Mouse (Mus musculus): ENCODE data around the gene Adsl. TPM values are rescaled to one million over a fixed set of nuclear protein-coding genes. Genes with fewer than 3 reads are reported as not detected.
A peak's percentile ranks its signal among the peaks of the same experiment; 100 is the strongest.

Adsl gene
- polyA plus RNA-seq, 1 experiment: 174 TPM

DNA sequence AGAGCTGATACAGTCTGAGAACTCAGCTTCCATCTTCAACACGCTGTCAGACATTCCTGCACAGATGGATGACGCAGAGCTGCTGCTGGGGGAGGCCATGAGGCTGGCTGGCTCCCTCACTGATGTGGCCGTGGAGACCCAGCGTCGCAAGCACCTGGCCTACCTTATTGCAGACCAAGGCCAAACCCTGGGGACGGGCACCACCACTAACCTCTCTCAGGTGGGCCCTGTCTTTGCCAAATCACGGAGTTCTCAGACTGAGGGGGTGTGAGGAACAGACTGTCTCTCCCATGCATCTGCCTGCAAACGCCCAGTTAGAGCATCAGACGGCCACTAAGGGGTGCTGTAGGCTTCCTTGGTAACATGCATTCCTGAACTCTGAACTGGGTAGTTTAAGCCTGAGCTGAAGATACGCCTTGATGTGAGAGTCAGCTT is 60.4 kb downstream of the Adsl start:
- Histone ChIP-seq H3K79me2 (ENCODE audit: control insufficient read depth, insufficient read depth) (no peaks in the 10 kb centered on the region), H3K4me3 (ENCODE audit: insufficient read depth, poor library complexity, severe bottlenecking) (no peak overlapping the region), H3K36me3 (ENCODE audit: control insufficient read depth, insufficient read depth) (peaks cover 57% of the 10 kb centered on the region), H3K79me3 (ENCODE audit: low read depth) (no peaks in the 10 kb centered on the region), H3K27me3 (ENCODE audit: control insufficient read depth, insufficient read depth, insufficient read length) (no peaks in the 10 kb centered on the region), H3ac (ENCODE audit: control insufficient read depth, insufficient read length, low read depth) (no peak overlapping the region)
- TF ChIP-seq CTCF (IDR thresholded peaks at IDR 0.05; ENCODE audit: control insufficient read depth, insufficient read depth, insufficient read length) (peak; percentile 33), MYOD1 (IDR thresholded peaks at IDR 0.05; ENCODE audit: control insufficient read depth, insufficient read length, low read depth) (no peak)

DNA sequence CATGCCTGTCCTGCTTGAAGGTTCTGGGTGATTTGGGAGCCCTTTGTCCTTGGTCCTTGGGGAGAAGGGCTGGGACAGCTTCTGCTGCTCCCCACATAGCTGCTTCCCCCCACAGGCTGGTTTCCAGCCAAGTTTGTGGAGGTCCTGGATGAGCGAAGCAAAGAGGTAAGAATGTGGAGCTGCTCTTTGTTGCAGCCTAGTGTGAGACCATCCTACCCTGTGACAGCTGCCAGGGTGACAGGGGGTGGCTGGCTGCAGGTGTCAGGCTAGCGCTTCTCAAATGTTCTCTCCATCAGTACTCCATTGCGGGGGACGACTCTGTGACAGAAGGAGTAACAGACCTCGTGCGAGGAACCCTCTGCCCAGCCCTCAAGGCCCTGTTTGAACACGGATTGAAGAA is 61.8 kb downstream of the Adsl start:
- Histone ChIP-seq H3K79me2 (ENCODE audit: control insufficient read depth, insufficient read depth) (no peaks in the 10 kb centered on the region), H3K4me3 (ENCODE audit: insufficient read depth, poor library complexity, severe bottlenecking) (no peak overlapping the region), H3K36me3 (ENCODE audit: control insufficient read depth, insufficient read depth) (peaks cover 69% of the 10 kb centered on the region), H3ac (ENCODE audit: control insufficient read depth, insufficient read length, low read depth) (no peak overlapping the region), H3K79me3 (ENCODE audit: low read depth) (no peaks in the 10 kb centered on the region), H3K27me3 (ENCODE audit: control insufficient read depth, insufficient read depth, insufficient read length) (no peaks in the 10 kb centered on the region)
- TF ChIP-seq CTCF (IDR thresholded peaks at IDR 0.05; ENCODE audit: control insufficient read depth, insufficient read depth, insufficient read length) (no peak), MAX (IDR thresholded peaks at IDR 0.05) (no peak), MYOG (IDR thresholded peaks at IDR 0.05; ENCODE audit: control insufficient read depth, extremely low read depth, insufficient read length) (no peak), FOSL1 (IDR thresholded peaks at IDR 0.05; ENCODE audit: insufficient read depth, low read length, poor library complexity, severe bottlenecking) (no peak), MYOD1 (IDR thresholded peaks at IDR 0.05; ENCODE audit: control insufficient read depth, insufficient read length, low read depth) (no peak), CEBPB (IDR thresholded peaks at IDR 0.05; ENCODE audit: low read depth) (no peak), USF1 (IDR thresholded peaks at IDR 0.05; ENCODE audit: low read depth) (no peak)

DNA sequence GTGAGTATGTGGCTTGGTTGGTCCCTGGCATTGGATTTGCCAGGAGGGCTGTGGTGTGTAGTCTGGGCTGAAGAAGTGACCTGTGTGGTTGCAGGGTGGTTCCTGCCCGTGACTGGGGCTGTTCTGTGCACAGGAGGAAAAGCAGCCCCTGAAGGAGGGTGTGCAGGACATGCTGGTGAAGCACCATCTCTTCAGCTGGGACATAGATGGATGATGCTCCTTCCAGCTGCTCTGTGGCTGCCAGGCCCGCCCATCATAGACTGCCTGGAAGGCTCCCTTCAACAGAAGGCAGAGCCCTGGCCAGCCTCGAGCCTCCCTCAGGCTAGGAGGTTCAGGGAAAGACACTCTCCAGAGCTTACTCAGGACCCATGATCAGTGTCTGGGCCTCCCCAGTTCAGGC is 63.2 kb downstream of the Adsl start:
- H3K36me3 ChIP-seq (ENCODE audit: control insufficient read depth, insufficient read depth): peaks cover 84% of the 10 kb centered on the region
- no peak overlapping the region for H3K4me3 ChIP-seq (ENCODE audit: insufficient read depth, poor library complexity, severe bottlenecking)
- TF ChIP-seq MAX (IDR thresholded peaks at IDR 0.05): no peak
- no peak for TF ChIP-seq MYOG (IDR thresholded peaks at IDR 0.05; ENCODE audit: control insufficient read depth, extremely low read depth, insufficient read length)
- no peak for TF ChIP-seq FOSL1 (IDR thresholded peaks at IDR 0.05; ENCODE audit: insufficient read depth, low read length, poor library complexity, severe bottlenecking)
- no peak for TF ChIP-seq CEBPB (IDR thresholded peaks at IDR 0.05; ENCODE audit: low read depth)
- TF ChIP-seq MYOD1 (IDR thresholded peaks at IDR 0.05; ENCODE audit: control insufficient read depth, insufficient read length, low read depth): no peak
- TF ChIP-seq USF1 (IDR thresholded peaks at IDR 0.05; ENCODE audit: low read depth): no peak
- TF ChIP-seq CTCF (IDR thresholded peaks at IDR 0.05; ENCODE audit: control insufficient read depth, insufficient read depth, insufficient read length): no peak
- H3K79me2 ChIP-seq (ENCODE audit: control insufficient read depth, insufficient read depth): no peaks in the 10 kb centered on the region
- no peak overlapping the region for H3ac ChIP-seq (ENCODE audit: control insufficient read depth, insufficient read length, low read depth)
- H3K79me3 ChIP-seq (ENCODE audit: low read depth): no peaks in the 10 kb centered on the region
- H3K27me3 ChIP-seq (ENCODE audit: control insufficient read depth, insufficient read depth, insufficient read length): no peaks in the 10 kb centered on the region

DNA sequence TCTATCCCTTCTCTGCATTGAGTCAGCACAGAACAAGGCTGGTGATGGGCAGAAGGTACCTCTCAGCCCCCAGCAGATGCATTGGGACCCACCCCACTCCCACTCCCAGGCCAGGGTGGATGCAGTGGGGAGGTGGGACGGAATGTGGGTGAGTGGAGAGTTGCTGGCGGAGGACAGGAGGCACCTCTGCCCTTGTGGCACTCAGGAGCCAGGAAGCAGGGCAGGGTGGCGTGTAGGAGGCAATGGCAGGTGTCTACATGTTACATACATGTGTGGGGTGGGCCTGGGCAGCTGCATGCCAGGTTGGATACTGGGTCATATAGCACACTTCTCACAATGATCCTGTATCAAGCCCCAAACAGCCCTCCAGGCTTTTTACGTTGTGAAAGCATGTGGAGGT is 64.1 kb downstream of the Adsl start:
- no peak overlapping the region for H3K4me3 ChIP-seq (ENCODE audit: insufficient read depth, poor library complexity, severe bottlenecking)
- H3K27me3 ChIP-seq (ENCODE audit: control insufficient read depth, insufficient read depth, insufficient read length): no peaks in the 10 kb centered on the region
- TF ChIP-seq USF1 (IDR thresholded peaks at IDR 0.05; ENCODE audit: low read depth): no peak
- TF ChIP-seq CEBPB (IDR thresholded peaks at IDR 0.05; ENCODE audit: low read depth): no peak
- TF ChIP-seq MYOG (IDR thresholded peaks at IDR 0.05; ENCODE audit: control insufficient read depth, extremely low read depth, insufficient read length): no peak
- TF ChIP-seq CTCF (IDR thresholded peaks at IDR 0.05; ENCODE audit: control insufficient read depth, insufficient read depth, insufficient read length): no peak
- TF ChIP-seq MAX (IDR thresholded peaks at IDR 0.05): no peak
- no peak for TF ChIP-seq FOSL1 (IDR thresholded peaks at IDR 0.05; ENCODE audit: insufficient read depth, low read length, poor library complexity, severe bottlenecking)
- TF ChIP-seq MYOD1 (IDR thresholded peaks at IDR 0.05; ENCODE audit: control insufficient read depth, insufficient read length, low read depth): no peak
- no peak overlapping the region for H3ac ChIP-seq (ENCODE audit: control insufficient read depth, insufficient read length, low read depth)
- H3K36me3 ChIP-seq (ENCODE audit: control insufficient read depth, insufficient read depth): peaks cover 89% of the 10 kb centered on the region
- no peaks in the 10 kb centered on the region for H3K79me3 ChIP-seq (ENCODE audit: low read depth)
- H3K79me2 ChIP-seq (ENCODE audit: control insufficient read depth, insufficient read depth): no peaks in the 10 kb centered on the region

- no peaks in the 10 kb centered on the region for H3K79me3 ChIP-seq (ENCODE audit: low read depth)
- H3K36me3 ChIP-seq (ENCODE audit: control insufficient read depth, insufficient read depth): peaks cover 92% of the 10 kb centered on the region
- TF ChIP-seq CEBPB (IDR thresholded peaks at IDR 0.05; ENCODE audit: low read depth) (no peak), USF1 (IDR thresholded peaks at IDR 0.05; ENCODE audit: low read depth) (no peak), MYOG (IDR thresholded peaks at IDR 0.05; ENCODE audit: control insufficient read depth, extremely low read depth, insufficient read length) (no peak), CTCF (IDR thresholded peaks at IDR 0.05; ENCODE audit: control insufficient read depth, insufficient read depth, insufficient read length) (no peak), MYOD1 (IDR thresholded peaks at IDR 0.05; ENCODE audit: control insufficient read depth, insufficient read length, low read depth) (no peak), FOSL1 (IDR thresholded peaks at IDR 0.05; ENCODE audit: insufficient read depth, low read length, poor library complexity, severe bottlenecking) (no peak), MAX (IDR thresholded peaks at IDR 0.05) (no peak)
- H3K4me3 ChIP-seq (ENCODE audit: insufficient read depth, poor library complexity, severe bottlenecking): no peak overlapping the region
- H3K79me2 ChIP-seq (ENCODE audit: control insufficient read depth, insufficient read depth): no peaks in the 10 kb centered on the region
- no peaks in the 10 kb centered on the region for H3K27me3 ChIP-seq (ENCODE audit: control insufficient read depth, insufficient read depth, insufficient read length)
- no peak overlapping the region for H3ac ChIP-seq (ENCODE audit: control insufficient read depth, insufficient read length, low read depth)
Measured at GRCm38 (mm10) chr15:81013186-81013585, 64.9 kb downstream of the Adsl start.

GRCm38 (mm10) chr15:81015068-81015744 is 66.9 kb downstream of the Adsl start:
- no peaks in the 10 kb centered on the region for H3K79me3 ChIP-seq (ENCODE audit: low read depth)
- no peaks in the 10 kb centered on the region for H3K79me2 ChIP-seq (ENCODE audit: control insufficient read depth, insufficient read depth)
- no peak overlapping the region for H3ac ChIP-seq (ENCODE audit: control insufficient read depth, insufficient read length, low read depth)
- TF ChIP-seq CEBPB (IDR thresholded peaks at IDR 0.05; ENCODE audit: low read depth) (no peak), FOSL1 (IDR thresholded peaks at IDR 0.05; ENCODE audit: insufficient read depth, low read length, poor library complexity, severe bottlenecking) (no peak), MYOG (IDR thresholded peaks at IDR 0.05; ENCODE audit: control insufficient read depth, extremely low read depth, insufficient read length) (no peak), CTCF (IDR thresholded peaks at IDR 0.05; ENCODE audit: control insufficient read depth, insufficient read depth, insufficient read length) (no peak), USF1 (IDR thresholded peaks at IDR 0.05; ENCODE audit: low read depth) (no peak), MYOD1 (IDR thresholded peaks at IDR 0.05; ENCODE audit: control insufficient read depth, insufficient read length, low read depth) (no peak), MAX (IDR thresholded peaks at IDR 0.05) (no peak)
- H3K27me3 ChIP-seq (ENCODE audit: control insufficient read depth, insufficient read depth, insufficient read length): no peaks in the 10 kb centered on the region
- H3K36me3 ChIP-seq (ENCODE audit: control insufficient read depth, insufficient read depth): peaks cover 96% of the 10 kb centered on the region
- no peak overlapping the region for H3K4me3 ChIP-seq (ENCODE audit: insufficient read depth, poor library complexity, severe bottlenecking)
